Mouse (Mus musculus): ENCODE results near the gene Fhl3.
A peak's percentile ranks its signal among the peaks of the same experiment; 100 is the strongest.

The Fhl3 gene

DNA sequence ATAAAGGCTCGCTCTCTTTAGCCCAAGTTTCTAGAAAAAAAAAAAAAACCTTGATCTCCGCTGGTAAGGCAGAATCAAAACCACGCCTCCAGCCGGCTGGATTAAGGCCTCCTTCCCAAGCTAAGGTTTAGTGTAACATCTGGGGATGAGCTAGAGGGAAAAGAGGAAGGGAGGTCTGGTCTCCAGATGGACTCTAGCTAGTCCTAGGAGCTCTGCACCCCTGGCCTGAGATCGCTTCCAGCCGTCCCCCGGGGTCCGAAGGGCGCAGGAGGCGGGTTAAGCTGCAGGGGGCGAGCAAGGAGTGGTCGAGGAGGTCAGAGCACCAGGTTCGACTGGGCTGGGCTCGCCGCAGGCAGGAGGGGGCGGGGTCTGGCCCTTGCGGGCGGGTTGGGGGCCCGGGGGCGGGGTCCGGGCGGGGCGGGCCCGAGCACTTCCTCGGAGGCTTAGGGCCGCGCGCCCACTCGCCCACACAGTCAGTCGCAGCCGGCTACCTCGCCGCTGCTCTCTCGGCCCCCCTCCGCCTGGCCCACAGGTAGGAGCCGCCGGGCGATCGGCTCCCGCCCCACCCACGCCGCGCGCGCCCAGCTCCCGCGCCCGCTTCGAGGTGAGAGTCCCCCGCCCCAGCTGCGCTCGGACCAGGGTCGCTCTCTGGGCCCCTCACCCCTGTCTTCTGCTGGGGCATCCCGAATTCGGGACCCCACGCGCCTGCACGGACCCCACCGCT is at the start of gene Fhl3:
Gene Fhl3, plus strand, starts transcription at position 454 of the 724 bp plus-strand sequence.
- peak; percentile 74 for DNase-seq

GRCm38 (mm10) chr4:124652886-124653285 is 47.6 kb upstream of the Fhl3 start:
- DNase-seq, result no peak

- no peak for DNase-seq
Measured at GRCm38 (mm10) chr4:124656518-124656853, 44.0 kb upstream of the Fhl3 start, which contains the start of gene Pou3f1. TSS of gene Pou3f1 (plus strand) at chr4:124656807.

GRCm38 (mm10) chr4:124656854-124657650 is 43.4 kb upstream of the Fhl3 start:
- DNase-seq, result peak; percentile 80

GRCm38 (mm10) chr4:124657781-124658180 is 42.7 kb upstream of the Fhl3 start:
- no peak for DNase-seq

- no peak for DNase-seq
Measured at GRCm38 (mm10) chr4:124658412-124658851, 42.1 kb upstream of the Fhl3 start.

DNA sequence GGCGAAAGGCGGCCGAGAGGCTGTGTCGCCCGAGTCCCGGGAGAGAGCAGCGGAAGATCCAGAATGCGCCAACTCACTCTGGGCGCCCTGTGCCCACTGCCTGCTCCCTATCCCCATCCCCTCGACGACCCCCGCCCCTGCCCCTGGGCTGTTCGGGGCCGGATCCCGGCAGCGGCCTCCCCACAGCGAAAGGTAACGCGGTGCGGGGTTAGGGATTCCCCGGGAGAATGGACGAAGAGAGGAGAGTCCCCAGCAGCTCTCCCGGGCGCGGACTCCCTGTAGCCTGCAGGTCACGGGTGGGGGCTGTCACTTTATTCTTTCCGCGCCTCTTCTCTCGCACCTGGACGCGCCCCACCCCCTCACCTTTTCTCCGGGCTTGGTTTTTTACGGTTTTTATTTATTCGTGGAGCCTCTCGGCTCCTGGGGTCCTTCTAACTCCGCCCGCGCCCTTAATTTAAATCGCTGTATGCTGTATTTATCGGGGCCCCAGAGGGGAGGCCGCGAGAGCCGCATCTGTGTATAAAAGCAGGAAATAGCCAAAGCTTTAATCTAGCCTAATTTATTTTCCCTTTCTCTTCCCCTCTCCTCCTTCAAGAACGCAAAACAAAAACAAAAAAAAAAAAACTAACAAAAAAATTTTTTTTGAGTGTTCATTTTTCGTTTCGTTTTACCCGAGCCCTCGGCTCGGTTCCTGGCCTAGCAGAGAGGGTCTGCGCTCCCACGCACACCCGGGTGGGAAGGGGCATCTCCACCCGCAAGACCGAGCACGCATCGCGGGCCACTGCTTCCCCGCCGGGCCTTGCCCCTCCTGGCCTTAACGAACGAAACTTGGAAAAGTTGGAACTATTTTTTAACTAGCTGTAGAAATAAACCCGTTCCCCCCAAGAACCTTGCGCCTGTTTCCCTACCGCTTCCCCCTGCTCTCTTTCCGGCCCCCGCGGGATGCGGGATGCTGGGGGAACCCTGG is 41.0 kb upstream of the Fhl3 start:
- no peak for DNase-seq

GRCm38 (mm10) chr4:124660603-124661002 is 39.9 kb upstream of the Fhl3 start:
- no peak for DNase-seq

DNA sequence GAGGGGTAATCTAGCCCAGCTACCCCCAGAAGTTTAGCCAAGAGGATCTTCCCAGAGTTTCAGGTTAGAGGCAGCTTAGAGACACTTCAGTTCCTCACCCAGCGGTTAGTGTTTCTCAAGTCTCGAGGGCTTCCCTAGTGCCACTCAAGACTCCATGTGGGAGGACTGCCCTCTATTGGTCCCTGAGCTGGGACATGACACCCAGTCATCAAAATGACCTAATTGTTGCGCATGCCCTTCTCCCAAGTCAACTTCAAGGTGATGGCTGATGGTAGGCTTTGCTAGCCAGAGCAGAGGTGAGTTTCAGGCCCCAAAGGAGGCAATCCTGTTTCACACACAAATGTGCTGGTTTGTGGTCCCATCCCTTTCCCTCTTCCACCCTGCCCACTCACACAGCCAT is 37.5 kb upstream of the Fhl3 start:
- no peak for DNase-seq

GRCm38 (mm10) chr4:124664185-124664584 is 36.3 kb upstream of the Fhl3 start:
- no peak for DNase-seq

GRCm38 (mm10) chr4:124664604-124665003 is 35.9 kb upstream of the Fhl3 start:
- no peak for DNase-seq

DNA sequence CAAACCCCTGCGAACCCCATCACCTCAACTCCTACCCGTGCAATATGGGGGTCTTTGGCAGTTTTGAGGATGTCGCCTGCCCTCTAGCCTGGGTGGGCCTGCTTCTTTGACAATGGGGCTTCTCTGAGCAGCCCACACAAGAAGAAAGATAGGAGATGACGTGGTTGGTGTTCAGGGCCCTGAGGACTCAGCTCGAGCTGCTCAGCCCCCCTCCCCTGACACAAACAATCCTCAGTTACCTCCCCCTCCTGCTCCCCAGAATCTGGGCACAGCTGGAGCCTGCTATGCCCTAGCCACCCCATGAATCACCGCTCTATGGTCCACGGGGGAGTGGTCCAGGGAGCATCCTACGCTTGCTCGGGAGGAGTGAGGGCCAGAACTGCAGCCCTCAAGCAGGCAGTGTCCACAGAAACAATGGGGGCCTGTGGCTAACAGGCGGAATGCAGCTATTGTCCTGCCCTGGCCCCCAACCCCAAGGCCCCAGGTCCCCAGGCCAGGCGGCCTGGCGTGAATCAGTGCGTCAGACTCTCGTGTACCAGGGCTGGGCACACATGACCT is 32.9 kb upstream of the Fhl3 start:
- no peak for DNase-seq

DNA sequence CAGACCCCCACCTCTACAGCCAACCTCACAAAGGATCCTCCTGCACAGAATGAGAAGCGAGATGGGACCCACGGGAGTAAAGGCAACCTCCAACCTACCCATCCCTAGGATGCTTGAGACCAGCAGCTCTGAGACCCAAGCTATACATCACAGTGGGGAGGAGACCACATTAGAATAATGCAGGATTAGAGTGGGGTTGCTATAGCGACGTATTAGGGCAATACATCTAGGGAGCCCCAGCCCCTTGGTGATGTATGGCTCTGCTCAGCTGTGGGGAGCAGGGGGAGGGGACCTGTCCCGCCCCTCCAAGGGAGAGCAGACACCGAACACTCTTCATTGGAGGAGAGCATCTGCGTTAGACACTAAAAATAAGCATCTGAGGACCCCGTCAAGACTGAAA is 32.4 kb upstream of the Fhl3 start:
- DNase-seq, result no peak

DNA sequence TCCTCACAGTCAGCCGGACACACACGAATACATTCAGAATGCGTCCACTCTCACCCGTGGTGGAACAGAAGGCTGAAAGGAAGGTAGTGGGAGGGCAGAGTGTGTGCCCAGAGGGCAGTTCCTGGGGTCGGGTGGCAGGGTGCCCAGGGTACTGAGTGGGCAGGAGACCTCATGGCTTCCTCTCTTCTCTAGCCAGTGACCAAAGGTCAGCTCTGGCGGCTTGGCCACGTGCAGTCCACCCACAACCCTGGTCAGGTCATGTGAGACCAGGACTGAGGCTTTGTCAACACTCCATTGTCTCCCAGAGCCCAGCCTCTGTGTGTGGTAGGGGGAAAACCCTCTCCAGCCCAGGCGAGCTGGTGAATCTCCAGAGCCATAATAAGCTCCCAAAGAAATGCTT is 30.3 kb upstream of the Fhl3 start:
- DNase-seq, result no peak

DNA sequence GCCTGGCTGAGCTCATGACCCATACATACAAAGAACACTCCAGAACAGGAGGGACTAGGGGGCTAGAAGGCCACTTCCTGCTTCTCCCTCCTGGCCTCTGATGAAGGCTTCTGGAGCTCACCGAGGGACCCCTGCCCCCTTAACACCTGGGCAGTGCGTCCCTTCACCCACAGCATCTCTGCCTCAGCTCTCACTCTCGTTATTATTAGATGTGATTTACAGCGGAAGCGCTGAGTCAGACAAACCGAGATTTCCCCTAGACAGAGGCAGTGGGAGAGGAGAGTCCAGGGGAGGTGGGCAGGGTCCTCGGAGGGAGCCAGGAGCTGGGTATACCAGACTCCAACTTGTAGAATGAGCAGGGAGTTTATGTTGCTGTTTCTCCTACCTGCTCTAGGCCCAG is 28.9 kb upstream of the Fhl3 start:
- no peak for DNase-seq

GRCm38 (mm10) chr4:124672347-124673320 is 27.9 kb upstream of the Fhl3 start:
- DNase-seq, result no peak

DNA sequence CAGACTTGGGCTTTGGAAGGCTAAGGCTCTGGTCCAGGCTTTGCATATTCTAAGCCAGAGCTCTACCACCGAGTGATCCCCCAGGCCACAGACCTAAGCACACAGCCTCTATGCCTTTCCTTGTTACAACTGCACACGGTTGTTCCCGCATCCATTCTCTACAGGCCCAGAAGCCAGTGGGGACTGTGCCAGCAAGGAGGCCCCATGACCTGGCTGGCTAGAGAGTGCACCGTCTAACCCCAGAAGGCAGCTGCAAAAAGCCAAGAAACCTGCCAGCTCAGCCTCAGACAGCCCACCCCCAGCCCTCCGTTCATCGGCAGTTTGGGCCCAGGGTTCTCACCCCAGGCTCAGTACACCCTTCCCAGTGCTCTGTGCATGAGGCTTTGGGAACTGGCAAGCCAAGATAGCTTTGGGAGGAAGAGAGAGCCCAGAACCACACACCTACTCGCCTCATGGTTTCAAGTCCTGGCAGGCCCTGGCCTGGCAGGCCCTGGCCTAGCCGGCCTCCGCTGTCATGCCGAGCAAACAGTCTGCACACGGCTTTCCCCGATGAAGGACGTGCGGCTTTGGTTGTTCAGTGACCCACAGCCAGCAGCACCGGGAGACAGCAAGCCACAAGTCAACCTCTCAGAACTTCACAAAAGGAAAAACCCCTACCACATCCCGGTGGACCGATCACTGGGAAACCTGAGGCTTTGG is 26.0 kb upstream of the Fhl3 start:
- no peak for DNase-seq

GRCm38 (mm10) chr4:124675037-124675436 is 25.5 kb upstream of the Fhl3 start:
- DNase-seq, result peak; percentile 41

GRCm38 (mm10) chr4:124675958-124676357 is 24.5 kb upstream of the Fhl3 start:
- no peak for DNase-seq

- DNase-seq, result no peak
Measured at GRCm38 (mm10) chr4:124682270-124682669, 18.2 kb upstream of the Fhl3 start.

DNA sequence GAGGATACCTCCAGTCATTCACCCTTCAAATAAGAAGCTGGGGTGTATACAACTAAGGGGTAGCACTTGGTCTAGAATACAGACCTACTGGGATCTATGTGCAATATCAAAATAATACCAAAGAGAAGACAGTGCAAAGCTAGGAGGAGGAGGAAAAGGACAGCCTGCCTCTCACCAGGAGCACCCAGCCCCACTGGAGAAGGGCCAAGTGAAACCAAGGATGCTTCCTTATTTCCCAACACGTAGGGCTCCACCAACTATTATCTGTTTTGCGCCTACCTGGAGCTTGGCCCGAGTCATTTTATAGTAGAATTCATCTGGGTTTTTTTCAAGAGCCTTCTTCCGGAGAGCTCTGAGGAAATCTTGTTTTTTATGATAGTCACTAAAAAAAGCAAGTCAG is 17.0 kb upstream of the Fhl3 start:
- DNase-seq, result no peak
